Mouse (Mus musculus): ENCODE results near the gene Serpinb12. TPM values are rescaled to one million over a fixed set of nuclear protein-coding genes. Genes with fewer than 3 reads are reported as not detected.

The Serpinb12 gene
- polyA plus RNA-seq (2017; shearing (Covaris generic)), result not detected

GRCm38 (mm10) chr1:106934265-106934664 lies at the start of gene Serpinb12:
Gene Serpinb12 (plus strand): TSS chr1:106934449.

GRCm38 (mm10) chr1:106980684-106981083 lies 46.4 kb downstream of the Serpinb12 start, which contains the start of gene Serpinb13:
Gene Serpinb13 (plus strand): TSS chr1:106980984.

Other genes with a start within 250 kb of the Serpinb12 start
- 172 TPM for gene Bcl2, start 220.2 kb upstream of the Serpinb12 start, polyA plus RNA-seq (2017; shearing (Covaris generic))
- 32.3 TPM for gene Kdsr, start 174.7 kb upstream of the Serpinb12 start, polyA plus RNA-seq (2017; shearing (Covaris generic))
- gene Vps4b, start 137.7 kb upstream of the Serpinb12 start, polyA plus RNA-seq (2017; shearing (Covaris generic)), result 103 TPM
- not detected for gene Serpinb5, start 73.3 kb upstream of the Serpinb12 start, polyA plus RNA-seq (2017; shearing (Covaris generic))
- not detected for gene Serpinb13, start 46.5 kb downstream of the Serpinb12 start, polyA plus RNA-seq (2017; shearing (Covaris generic))
- gene Serpinb3a, start 117.9 kb downstream of the Serpinb12 start, polyA plus RNA-seq (2017; shearing (Covaris generic)), result not detected
- gene Serpinb3d, start 149.1 kb downstream of the Serpinb12 start, polyA plus RNA-seq (2017; shearing (Covaris generic)), result not detected